Mouse (Mus musculus) CD4-positive helper T cell, adult 2 months (primary cell): ENCODE data around the gene Zfp879.
A peak's percentile ranks its signal among the peaks of the same experiment; 100 is the strongest.

Experiments
- DNase-seq: peaks from one replicate; pipeline ENCODE4 v3.0.0-alpha.2; 2012; ENCODE audit warnings: low read depth, missing footprints, low spot score

The Zfp879 gene

DNA sequence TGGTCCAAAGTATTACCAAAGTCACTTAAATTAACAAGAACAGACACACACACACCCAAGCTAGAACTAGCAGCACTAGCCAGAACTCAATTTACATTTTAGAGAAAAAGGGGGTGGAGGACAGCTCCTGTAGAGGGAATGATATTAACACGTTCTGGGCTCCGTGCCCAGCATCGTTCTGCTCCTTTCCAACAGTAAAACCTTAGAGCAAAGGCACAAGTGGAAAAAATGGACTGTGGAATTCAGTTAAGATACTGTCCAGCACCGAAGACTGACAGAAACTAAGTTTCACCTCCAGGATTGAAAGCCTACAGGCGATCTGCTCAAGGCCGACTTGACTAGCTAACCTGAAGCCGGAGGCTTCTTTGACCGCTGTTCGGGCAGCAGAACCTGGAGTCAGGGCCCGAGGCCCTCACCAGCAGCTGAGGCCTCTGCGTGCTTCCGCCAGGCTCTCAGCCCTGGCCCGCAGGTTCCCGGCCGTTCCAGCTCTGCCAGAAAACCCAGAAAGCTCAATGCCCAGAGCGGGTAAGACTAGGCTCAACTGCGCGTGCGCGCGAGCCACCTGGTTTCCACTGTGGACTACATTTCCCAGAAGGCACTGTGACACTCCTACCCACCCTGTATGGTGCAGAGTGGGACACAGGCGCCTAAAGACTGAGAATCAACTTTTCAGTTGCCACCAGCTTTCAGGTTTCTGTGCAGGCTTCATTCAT lies at the start of gene Zfp879:
Gene Zfp879 (minus strand): TSS at position 530 of the 713 bp plus-strand sequence.
- DNase-seq, result peak; percentile 79

DNA sequence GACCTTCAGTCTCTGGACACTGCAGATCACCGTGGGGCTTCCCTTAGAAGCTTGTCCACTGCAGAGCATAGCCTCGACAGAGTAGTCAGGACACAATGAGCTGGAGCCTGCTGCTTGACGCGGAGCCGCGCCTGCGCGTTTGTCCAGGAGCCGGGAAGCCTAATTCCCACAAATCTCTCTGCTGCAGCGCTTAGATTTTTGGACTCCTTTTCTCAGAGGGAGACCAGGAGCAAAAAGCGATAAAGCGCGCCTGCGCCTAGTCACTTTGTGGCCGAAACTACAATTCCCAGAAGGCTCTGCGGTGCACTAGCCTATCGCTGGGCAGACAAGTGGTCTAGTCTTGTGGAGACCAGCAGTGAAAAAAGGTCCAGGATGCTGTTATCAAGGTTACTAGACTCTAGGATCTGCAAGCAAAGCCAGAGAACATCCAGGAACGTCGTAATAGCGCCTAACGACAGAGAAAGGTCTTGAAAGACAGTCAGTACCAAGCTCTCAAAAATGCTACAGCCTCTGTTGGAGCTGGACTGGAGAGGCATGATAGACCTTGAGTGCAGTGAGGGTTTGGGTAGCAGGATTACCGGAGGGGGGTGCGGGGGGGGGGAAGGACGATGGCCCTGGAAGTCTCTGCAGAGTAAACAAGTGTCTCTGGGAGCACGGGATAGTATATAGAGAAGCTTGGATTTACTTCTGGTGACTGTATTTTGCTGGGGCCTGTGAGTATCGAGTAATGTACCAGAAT lies 46.2 kb upstream of the Zfp879 start, which contains the start of gene Zfp454:
Gene Zfp454 (minus strand): TSS at position 262 of the 739 bp plus-strand sequence.
- no peak for DNase-seq

DNA sequence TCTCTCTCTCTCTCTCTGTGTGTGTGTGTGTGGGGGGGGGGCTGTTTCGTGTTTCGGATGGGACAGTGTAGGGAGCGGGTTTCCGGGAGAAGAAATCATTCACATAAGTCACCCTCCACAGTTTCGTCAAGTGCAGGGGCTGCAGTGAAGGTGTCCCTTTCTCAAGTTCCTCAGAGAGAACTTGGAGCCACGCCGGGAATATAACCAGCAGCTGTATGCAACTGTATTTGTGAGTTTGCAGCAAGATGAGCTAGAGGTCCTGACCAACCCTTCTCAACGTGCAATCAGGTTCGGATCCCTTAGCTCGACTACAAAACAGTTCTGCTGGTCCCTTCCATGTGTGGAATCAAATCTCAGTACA lies 45.6 kb upstream of the Zfp879 start:
- no peak for DNase-seq

DNA sequence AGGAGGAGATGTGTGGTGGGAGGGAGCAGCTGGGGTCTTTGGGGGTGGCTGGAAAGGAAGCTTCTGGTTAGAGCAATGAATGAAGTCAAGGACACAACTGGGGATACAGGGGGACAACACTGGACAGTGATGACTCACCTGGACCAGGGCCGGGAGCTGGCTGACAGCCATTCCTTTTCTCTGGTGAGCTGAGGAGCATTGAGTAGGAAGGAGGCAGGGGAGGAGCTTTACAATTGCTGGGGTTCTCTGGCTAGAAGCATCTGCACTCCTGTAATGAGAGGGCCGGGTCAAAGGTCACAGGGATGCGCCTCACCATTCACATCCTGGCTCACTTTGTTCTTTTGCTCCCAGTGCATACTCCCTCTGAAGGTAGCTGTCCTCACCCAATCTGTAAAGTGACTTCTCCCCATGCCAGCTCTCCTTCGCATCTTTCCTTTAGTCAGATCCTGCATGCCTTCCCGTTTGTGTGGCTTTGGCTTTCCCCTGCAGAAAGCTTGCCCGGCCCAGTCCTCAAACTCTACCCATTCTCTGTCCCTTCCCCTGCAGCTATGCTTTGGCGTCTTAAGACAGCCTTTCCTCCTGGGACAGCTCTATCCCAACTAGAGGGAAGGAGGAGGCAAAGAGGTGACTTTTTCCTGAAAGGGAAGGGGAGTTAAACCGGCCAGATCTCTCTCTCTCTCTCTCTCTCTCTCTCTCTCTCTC lies 45.0 kb upstream of the Zfp879 start:
- no peak for DNase-seq

DNA sequence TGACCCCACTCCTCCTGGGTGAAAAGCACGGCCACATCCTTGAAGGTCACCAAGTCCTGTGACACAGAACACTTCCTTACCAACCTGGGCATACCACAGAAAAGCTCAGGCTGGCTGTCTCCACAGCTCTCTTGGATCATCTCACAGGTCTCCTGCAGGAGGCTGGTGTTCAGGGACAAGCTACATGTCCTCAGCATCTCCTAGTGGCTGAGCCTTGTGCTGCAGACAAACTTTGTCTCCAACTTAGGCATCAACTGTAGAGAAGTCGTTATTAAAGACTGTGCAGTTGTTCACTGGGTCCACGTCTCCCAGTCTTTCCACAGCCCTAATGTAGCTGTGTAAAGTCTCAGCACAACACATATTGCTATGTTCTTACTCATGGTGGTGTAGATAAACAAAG lies 42.4 kb upstream of the Zfp879 start:
- peak; percentile 7 for DNase-seq

DNA sequence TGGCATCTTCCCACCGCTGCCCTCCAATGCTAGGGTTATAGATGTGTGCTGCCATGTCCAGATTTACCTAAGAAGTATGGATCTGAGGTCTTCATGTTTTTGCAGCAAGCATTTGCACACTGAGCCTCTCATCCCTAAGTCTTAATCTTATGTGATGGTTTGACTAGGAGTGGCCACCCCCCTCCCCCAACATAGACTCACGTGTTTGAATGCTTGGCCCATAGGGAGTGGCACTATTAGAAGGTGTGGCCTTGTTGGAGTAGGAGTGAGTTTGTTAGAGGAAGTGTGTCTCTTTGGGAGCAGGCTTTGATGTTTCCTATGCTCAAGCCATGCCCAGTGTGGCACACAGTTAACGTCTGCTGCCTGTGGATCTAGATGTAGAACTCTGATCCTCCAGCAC lies 37.3 kb upstream of the Zfp879 start:
- no peak for DNase-seq

DNA sequence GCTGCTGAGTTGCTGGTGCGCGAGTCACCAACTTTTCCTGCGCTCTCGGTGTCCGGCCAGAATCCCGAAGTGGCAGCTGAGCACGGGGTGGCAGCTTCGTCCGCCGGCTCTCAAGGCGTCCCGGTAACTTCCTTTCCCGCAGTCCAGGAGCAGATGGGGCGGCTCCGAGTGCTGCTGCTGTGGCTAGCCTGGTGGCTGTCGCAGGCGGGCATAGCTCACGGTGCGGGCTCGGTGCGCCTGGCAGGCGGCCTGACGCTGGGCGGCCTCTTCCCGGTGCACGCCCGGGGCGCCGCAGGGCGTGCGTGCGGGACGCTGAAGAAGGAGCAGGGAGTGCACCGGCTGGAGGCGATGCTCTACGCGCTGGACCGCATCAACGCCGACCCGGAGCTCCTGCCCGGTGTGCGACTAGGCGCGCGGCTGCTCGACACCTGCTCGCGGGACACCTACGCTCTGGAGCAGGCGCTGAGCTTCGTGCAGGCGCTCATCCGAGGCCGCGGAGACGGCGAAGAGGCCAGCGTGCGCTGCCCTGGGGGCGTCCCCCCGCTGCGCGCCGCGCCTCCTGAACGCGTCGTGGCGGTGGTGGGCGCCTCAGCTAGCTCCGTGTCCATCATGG lies 9.7 kb upstream of the Zfp879 start:
- DNase-seq, result peak; percentile 28

DNA sequence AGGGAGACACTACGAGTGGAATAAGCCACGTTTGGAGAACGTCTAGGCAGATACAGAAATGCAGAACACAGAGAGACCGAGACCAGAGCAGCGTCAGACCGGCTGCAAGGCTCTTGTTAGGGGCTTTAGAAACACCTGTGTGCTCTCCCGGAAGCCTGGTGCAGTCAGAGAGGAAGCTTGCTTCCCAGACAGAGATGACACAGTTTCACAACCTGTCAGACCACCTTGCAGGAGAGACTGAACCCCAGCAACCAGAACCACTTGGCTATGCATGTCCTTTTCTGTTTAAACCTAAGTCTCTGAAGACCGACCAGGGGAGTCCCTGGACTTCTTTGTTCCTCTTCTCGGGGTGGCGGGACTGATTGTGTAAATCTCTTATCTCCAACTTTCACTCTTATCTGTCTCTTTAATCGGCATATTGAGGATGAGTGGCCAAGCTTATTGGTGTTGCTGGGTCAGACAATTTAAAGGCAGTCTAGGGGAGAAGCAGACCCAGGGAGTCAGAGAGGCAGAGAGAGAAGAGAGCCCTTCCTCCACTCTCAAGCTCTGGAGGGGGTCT lies 8.9 kb upstream of the Zfp879 start, which contains the start of gene Grm6:
Gene Grm6 (plus strand): TSS at position 509 of the 559 bp plus-strand sequence.
- peak; percentile 23 for DNase-seq

DNA sequence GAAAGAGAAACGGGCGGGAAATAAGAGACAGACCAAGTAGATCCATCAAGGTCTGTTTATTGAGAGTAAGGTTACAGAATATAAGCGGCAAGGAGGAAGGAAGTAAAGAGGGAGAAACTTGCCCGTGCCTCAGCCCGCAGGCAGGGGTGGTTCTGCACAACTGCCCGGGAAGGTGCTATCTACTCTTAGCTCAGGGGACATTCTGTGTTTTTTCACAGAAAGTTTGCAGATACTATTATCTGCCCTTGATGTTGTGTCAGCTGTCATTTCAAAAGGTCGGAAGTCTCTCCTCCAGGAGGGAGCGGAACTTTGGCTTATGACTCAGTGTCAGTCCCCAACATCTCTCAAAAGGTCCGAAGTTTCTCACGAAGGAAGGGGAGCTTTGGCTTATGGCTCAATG lies 8.0 kb upstream of the Zfp879 start:
- DNase-seq, result no peak

DNA sequence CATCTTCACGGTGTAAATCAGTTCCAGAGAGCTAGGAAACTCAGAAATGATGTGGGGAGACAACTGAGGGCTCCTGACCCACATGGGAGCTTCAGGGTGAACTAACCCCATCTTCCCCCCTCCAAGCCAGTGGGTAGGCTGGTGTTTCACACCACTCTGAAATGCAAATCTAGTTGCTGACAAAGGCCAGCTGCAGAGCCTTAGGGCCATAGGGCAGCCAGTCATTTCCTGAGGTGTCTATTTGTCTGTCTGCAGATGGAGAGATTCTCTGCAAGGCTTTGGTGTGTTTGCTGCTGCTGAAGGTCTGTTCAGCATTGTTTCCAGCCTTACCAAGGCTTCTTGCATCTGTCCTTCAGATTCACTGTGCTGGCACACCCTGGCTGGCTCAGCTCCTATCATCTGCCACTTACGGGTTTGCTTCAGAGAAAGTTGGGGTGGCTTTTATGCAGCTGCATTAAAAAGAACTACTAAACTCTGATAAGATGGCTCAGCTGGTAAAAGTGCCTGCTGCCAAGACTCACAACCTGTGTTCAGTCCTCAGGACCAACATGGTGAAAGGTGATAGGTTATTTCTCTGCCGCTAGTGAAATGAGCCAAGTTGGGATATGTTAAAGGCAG lies 7.3 kb upstream of the Zfp879 start:
- no peak for DNase-seq

DNA sequence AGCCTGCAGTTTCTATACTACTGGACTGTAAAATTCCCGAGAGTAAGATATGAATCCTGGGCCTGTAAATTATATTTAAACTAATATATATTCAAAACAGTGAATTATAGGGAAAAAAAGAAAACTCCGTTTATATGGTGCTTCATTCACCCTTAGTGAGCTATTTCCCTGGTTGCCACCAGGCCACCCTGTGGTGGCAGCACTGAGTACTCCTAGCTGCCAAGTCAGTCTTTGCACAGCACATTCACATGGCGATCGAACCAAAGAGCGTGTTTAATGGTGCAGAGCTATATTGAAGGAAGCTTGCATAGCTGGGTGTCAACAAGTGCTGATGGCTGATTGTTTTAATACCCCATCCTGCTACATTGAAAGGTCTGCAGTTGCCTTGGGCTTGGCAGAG lies 5.7 kb upstream of the Zfp879 start:
- DNase-seq, result no peak

DNA sequence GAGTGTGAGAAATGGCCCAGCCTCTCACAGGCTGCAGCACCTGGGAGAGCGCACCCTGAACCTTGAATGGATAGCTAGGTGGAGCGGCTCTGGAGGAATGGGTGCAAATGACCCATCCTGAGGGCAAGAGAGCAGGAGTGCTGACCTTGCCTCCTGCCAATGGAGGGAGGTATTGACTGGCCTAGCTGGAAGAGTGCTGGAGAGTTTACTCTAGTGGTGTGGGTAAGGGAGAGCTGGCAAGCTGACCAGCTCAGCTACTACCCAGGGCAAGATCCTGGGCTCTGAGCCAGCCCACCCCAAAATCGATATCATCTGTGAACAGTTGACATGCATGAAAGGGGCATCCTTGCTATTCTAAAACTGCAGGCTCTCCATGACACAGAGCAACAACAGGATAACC lies 4.6 kb upstream of the Zfp879 start:
- no peak for DNase-seq

DNA sequence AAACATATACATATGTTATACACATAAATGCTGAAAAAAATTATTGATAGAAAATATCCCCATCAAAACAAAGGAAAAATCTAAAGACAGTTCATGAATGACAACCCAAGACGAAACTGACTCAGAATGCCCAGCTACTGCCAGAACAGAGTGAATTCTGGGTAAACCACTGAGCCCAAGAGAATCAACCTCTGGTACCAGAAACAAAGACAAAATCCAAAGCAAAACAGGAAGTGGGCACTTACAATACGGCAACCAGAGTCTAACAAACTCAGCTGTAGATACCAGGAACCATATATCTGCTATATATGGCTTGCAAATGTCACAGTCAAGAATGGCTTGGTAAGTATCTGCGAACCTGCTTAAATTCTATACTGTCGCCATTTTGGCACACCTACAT lies 5.6 kb downstream of the Zfp879 start:
- DNase-seq, result peak; percentile 80

DNA sequence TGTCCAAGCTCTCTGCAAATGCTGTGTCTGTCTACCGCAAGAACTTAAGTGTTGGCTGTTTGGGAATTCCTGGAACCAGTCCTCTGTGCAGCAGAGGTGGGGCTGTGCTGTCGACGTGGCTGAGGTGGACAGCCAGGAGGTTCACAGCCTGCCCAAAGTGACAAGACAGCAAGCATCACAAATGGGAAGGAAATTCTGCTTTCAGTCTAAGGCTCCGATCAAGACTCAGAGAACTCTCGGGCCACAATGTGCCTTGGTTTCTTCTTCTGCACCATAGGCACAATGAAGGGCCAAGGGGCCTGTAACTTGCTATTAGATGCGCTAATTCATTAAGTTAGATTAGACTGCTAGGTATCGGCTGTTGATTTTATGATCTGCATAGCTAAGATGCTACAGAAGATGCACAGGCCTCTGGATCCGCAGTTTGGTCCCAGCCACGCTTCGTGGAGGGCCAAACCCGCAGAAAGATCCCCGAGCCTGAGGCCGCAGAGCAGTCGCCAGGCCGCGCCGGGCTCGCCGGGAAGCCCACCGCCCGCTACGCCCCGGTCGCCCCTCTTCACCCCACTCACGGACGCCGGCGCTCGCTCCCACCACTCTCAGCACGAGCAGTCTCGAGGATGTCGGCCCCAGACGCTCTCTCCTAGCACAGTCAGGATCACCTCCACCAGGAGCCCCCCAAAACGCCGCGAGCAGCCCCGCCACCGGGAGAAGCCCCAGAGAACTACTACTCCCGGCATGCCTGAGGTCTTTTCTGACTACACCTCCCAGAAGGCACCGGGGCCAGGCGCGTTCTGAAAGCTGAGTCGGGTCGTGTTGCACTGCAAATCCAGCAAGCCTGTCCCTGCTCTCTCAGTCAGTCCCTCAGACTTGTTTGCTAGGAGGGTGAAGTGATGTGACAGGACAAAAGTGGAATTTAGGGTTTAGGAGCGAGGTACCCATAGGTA lies 14.1 kb downstream of the Zfp879 start, which contains the start of gene Zfp354c:
Gene Zfp354c (minus strand): TSS at position 715 of the 944 bp plus-strand sequence.
- DNase-seq, result peak; percentile 72

DNA sequence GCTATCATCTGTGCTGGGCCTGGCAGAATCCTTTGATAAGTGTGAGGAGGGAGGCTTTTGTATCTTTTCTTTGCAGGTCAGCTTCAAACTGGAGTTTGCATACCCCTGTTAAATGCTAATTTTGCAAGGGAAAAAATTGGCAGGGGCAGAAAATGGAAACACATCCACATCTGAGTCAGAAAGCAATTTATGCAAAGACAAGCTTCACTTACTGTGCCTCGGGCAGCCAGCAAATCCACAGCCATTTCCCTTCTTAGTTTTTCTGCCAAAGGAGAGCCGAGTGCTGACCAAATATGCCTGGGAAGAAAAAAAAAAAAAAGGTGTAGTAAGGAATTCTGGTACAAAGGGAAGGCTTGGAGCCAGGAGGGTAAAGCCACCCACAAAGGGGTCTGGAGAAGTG lies 15.1 kb downstream of the Zfp879 start:
- DNase-seq, result no peak

DNA sequence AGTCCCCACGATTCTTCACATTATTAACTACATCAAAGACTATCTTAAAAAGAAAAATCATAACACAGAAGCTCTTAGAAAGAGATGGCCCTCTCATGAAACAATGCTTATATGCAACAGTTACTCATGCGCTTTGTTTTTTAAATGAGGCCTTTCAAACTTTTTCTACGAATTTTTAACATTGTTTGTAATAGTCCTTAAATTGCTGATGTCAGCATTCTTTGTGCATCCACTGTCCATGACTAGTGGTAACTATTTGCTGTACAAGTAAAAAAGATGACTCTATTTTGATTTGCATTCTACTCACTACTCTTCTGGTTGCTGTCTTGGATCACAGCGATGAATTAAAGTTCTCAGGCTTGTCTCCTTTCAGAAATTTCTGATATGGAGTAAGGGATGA lies 27.1 kb downstream of the Zfp879 start:
- DNase-seq, result no peak

DNA sequence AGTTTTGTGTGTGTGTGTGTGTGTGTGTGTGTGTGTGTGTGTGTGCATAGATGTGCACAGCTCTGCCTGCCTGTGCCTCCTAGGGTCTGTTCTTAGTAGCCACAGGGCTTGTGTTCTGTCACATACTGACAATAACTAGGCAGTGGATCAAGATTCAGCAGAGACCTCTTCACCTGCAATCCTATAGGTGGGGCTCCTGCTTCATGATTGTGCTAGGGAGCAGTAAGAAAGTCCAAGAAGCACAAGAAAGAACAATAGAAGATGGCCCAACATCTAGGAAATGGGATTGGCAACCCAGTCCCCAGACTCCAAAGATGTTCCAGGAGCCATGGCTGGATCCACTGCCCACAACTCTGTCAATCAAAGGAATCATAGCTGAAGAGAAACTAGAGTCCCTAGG lies 42.5 kb downstream of the Zfp879 start:
- DNase-seq, result peak; percentile 12

DNA sequence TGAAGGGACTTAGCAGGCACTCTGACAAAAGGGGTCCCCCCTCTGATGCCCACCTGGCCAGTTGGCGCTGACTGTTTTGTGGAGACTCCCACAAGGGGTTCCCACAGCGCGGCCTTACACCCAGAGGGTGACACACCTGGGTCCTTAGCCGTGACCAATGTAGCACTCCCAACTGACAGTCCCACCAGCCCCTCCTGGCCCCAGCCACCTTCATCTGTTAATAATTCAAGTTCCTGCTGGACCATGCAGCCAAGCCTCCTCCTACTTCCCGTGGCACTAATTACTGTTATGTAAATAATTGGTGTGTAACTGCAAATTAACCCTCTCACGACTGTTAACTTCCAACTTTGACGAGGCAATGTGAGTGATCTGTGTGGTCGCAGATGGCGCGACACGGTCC lies 43.7 kb downstream of the Zfp879 start:
- DNase-seq, result no peak
